Mouse (Mus musculus): ENCODE results near the gene Pla2g4e.

GRCm38 (mm10) chr2:120124096-120124495, 121.0 kb downstream of the Pla2g4e start:
- TF ChIP-seq CTCF (IDR thresholded peaks at IDR 0.05; ENCODE audit: low read depth, low read length), result no peak
- no peak for TF ChIP-seq POLR2AphosphoS5 (IDR thresholded peaks at IDR 0.05; ENCODE audit: insufficient replicate concordance, low read depth, low read length)
- TF ChIP-seq GATA1 (IDR thresholded peaks at IDR 0.05; ENCODE audit: borderline replicate concordance, low read length), result no peak
- TF ChIP-seq GATA2 (IDR thresholded peaks at IDR 0.05; ENCODE audit: borderline replicate concordance, low read depth, low read length), result no peak
- no peak for TF ChIP-seq TAL1 (conservative IDR thresholded peaks at IDR 0.05; ENCODE audit: low read depth, low read length)
